Mouse (Mus musculus): ENCODE results near the gene Gprin1. TPM values are rescaled to one million over a fixed set of nuclear protein-coding genes. Genes with fewer than 3 reads are reported as not detected.

The Gprin1 gene
- polyA plus RNA-seq (2014; fragmentation: Illumina TruSeq; extraction: RNeasy Lipid Tissue Mini Kit (QIAGEN cat#74804); ENCODE audit: low read depth, low replicate concordance), result 0.87 TPM

DNA sequence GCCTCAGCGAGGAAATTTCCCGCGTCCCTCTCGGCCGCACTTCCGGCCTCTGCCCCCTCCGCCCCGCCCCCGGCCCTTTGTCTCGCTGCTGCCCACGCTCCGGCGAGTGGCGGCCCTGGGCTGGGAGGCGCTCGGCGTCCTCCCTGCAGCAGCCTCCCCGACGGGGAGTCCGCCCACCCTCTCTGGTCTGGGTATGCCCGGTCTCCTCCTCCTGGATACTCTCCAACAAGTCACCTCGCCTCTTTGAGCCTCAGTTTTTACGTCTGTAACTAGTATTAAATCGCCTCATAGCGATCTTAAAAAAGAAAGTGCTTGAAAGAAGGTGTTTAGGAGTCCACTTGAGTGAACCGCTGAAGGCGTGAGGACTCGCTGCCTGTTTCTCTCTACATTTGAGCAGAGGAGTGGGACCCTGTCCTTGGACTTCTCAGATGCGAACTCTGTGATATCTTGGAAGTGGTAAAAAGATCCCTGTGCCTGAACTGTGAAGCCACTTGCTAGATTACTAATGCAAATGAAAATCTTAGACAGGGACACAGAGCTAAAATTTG, at the start of gene Gprin1:
Gene Gprin1 (minus strand): TSS at position 11 of the 548 bp plus-strand sequence.

DNA sequence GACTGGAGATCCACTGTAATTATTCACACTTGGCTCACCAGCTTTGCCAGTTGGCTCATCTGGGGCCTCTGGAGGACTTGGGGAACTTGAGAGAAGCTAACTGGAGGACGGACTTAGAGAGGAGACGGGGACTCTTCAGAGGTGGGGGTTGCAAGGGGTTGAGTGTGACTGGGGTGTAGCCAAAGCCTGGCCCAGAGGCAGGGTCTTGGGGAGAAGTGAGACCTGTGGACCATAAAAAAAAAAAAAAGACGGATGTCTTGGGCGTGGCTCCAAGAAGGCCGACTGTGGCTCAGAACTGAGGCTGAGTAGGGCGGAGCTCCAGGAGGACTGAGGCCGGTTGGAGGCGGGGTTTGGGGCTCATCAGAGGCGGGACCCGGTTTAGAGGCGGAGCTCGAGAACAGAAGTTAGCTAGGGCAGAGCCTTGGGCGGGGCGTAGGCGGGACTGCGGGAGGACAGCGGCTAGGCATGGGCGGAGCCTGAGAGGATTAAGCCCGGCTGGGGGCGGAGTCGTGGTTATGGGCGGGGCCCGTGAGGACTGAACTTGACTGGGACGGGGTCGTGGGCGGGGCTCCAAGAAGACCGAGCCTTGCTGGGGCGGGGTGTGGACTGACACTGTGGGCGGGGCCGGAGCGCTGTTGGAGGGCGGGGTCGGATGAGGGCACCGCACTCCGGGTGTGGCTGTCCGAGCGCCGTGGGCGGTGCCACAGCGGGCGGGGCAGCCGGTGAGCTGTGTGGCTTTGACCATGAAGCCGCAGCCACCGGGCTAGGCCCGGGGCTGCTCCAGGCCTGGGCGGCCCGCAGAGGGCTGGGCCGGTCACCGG, 39.3 kb upstream of the Gprin1 start, which contains the start of gene Tspan17:
Gene Tspan17 (plus strand): TSS at position 638 of the 821 bp plus-strand sequence.

DNA sequence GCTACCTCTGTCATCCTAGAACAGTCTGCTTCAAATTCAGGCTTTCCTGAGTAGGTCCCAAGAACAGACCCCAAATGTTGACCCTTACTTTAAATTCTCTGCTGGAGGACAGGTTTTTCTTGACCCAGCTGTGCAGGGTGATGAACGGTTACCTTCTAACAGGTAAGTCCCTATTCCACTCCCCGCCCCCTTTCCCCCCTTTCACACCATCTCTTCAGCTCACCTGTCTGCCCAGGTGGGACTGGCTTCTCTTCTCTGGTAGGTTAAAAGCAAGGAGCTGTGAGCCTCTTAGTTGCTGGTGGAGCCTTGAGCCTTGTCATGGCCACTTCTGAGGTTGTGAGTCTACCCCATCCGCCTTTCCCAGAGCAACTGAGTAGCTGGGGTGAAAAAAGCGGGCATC, 34.0 kb upstream of the Gprin1 start, which contains the start of gene Eif4e1b:
Gene Eif4e1b (plus strand): TSS at position 301 of the 400 bp plus-strand sequence.

DNA sequence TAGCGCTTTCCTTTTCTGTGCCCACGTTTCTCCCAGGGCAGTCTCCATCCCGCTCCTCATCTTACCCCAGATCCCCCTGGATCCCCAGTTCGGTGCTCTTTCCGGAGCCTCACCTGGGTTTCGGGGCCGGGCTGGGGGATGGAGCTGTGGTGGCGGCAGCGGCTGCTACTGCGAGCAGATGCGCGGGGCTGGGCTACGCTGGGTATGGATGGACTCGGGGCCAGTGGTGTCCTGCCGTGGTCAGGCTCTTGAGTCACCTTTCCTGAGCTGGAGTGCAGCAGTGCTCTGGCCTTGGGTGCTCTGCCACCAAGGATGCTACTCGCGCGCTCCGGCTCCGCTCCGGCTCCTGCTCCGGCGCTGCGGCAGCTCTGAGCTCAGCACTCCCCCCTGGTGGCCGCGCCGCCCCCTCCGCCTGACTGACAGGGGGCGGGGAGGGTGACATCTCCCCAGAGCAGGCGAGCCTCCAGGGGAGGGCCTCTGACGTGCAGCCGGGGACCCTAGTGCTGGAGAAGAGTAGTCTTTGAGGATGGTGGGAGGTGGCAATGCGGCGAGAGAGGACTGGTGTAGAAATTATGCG, 16.6 kb upstream of the Gprin1 start, which contains the start of gene Sncb:
Gene Sncb (minus strand): TSS at position 404 of the 577 bp plus-strand sequence.

DNA sequence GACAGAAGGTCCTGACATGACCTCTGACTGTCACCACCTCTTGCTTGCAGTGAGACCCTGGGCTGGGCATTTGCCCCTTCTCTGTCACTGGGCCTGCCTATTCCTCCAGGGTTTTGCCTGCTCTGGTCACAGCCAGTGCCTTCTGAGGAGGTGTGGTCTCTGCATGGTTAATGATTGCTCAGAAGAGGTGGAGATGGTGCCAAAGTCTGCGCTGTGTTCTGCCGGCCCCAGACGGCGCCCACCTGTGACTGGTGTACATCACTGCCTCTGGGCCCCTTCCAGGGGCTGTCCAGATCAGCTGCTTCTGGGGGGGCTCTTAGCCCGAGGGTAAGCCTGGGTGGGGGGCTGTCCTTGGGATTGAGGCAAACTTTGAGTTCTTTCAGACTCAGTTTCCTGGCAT, 48.4 kb downstream of the Gprin1 start, which contains the start of gene Cdhr2:
Gene Cdhr2 (plus strand): TSS at position 219 of the 400 bp plus-strand sequence.

DNA sequence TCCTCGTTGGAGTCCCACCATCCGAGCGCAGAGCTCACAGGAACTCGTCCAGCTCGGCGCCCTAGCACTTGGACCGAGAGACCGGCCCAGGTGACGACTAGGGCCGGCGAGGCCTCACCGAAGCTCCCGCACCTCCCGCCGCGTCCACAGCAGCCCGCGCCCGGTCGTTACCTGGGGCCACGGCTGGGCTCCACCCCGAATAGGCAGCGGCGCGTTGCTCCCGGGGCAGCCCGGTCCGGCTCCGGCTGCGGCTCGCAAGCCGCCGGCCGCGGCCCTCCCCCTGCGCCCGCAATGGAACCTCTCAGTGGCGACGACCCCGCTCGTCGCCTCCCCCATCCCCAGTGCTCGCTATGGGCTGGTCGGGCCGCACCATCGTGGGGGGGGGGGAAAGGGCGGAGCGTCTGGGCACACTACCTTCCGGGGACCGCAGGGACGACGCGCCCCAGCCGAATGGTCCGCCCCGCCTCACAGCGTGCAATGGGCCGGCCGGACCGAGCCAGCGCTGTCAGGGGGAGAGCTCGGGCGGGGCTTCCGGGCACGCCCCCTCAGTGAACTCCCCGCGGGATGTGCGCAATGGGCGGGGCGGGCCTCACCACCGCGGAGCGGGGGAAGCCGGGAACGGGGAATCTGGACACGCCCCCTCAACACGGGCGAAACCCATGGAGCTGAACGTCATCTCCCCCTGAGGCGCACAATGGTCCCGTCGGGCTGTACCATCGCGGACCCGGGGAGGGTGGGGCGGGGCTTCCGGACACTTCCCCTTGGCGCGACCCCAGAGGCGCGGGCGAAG, 55.9 kb downstream of the Gprin1 start, which contains the start of gene Rnf44:
Gene Rnf44 (minus strand): TSS at position 350 of the 790 bp plus-strand sequence.

Other genes starting within 250 kb of the Gprin1 start
- 24.1 TPM for gene Simc1, start 246.1 kb downstream of the Gprin1 start, polyA plus RNA-seq (2014; fragmentation: Illumina TruSeq; extraction: RNeasy Lipid Tissue Mini Kit (QIAGEN cat#74804); ENCODE audit: low read depth, low replicate concordance)
- gene 4833439L19Rik, start 184.4 kb downstream of the Gprin1 start, polyA plus RNA-seq (2014; fragmentation: Illumina TruSeq; extraction: RNeasy Lipid Tissue Mini Kit (QIAGEN cat#74804); ENCODE audit: low read depth, low replicate concordance), result 191 TPM
- 12.9 TPM for gene Arl10, start 174.9 kb downstream of the Gprin1 start, polyA plus RNA-seq (2014; fragmentation: Illumina TruSeq; extraction: RNeasy Lipid Tissue Mini Kit (QIAGEN cat#74804); ENCODE audit: low read depth, low replicate concordance)
- gene Nop16, start 159.8 kb downstream of the Gprin1 start, polyA plus RNA-seq (2014; fragmentation: Illumina TruSeq; extraction: RNeasy Lipid Tissue Mini Kit (QIAGEN cat#74804); ENCODE audit: low read depth, low replicate concordance), result 22.6 TPM
- 25.3 TPM for gene Higd2a, start 159.7 kb downstream of the Gprin1 start, polyA plus RNA-seq (2014; fragmentation: Illumina TruSeq; extraction: RNeasy Lipid Tissue Mini Kit (QIAGEN cat#74804); ENCODE audit: low read depth, low replicate concordance)
- 13.5 TPM for gene Cltb, start 138.5 kb downstream of the Gprin1 start, polyA plus RNA-seq (2014; fragmentation: Illumina TruSeq; extraction: RNeasy Lipid Tissue Mini Kit (QIAGEN cat#74804); ENCODE audit: low read depth, low replicate concordance)
- gene Faf2, start 128.1 kb downstream of the Gprin1 start, polyA plus RNA-seq (2014; fragmentation: Illumina TruSeq; extraction: RNeasy Lipid Tissue Mini Kit (QIAGEN cat#74804); ENCODE audit: low read depth, low replicate concordance), result 49.5 TPM
- gene Rnf44, start 56.0 kb downstream of the Gprin1 start, polyA plus RNA-seq (2014; fragmentation: Illumina TruSeq; extraction: RNeasy Lipid Tissue Mini Kit (QIAGEN cat#74804); ENCODE audit: low read depth, low replicate concordance), result 32.8 TPM
- not detected for gene Cdhr2, start 48.4 kb downstream of the Gprin1 start, polyA plus RNA-seq (2014; fragmentation: Illumina TruSeq; extraction: RNeasy Lipid Tissue Mini Kit (QIAGEN cat#74804); ENCODE audit: low read depth, low replicate concordance)
- not detected for gene Sncb, start 16.7 kb upstream of the Gprin1 start, polyA plus RNA-seq (2014; fragmentation: Illumina TruSeq; extraction: RNeasy Lipid Tissue Mini Kit (QIAGEN cat#74804); ENCODE audit: low read depth, low replicate concordance)
- gene Eif4e1b, start 34.1 kb upstream of the Gprin1 start, polyA plus RNA-seq (2014; fragmentation: Illumina TruSeq; extraction: RNeasy Lipid Tissue Mini Kit (QIAGEN cat#74804); ENCODE audit: low read depth, low replicate concordance), result not detected
- gene Tspan17, start 39.5 kb upstream of the Gprin1 start, polyA plus RNA-seq (2014; fragmentation: Illumina TruSeq; extraction: RNeasy Lipid Tissue Mini Kit (QIAGEN cat#74804); ENCODE audit: low read depth, low replicate concordance), result 4.6 TPM
- not detected for gene Unc5a, start 199.5 kb upstream of the Gprin1 start, polyA plus RNA-seq (2014; fragmentation: Illumina TruSeq; extraction: RNeasy Lipid Tissue Mini Kit (QIAGEN cat#74804); ENCODE audit: low read depth, low replicate concordance)